Mouse (Mus musculus): Measurements from ENCODE around the gene Aicda. TPM values are rescaled to one million over a fixed set of nuclear protein-coding genes. Genes with fewer than 3 reads are reported as not detected.

Aicda gene
- polyA plus RNA-seq, 1 experiment, result not detected

DNA sequence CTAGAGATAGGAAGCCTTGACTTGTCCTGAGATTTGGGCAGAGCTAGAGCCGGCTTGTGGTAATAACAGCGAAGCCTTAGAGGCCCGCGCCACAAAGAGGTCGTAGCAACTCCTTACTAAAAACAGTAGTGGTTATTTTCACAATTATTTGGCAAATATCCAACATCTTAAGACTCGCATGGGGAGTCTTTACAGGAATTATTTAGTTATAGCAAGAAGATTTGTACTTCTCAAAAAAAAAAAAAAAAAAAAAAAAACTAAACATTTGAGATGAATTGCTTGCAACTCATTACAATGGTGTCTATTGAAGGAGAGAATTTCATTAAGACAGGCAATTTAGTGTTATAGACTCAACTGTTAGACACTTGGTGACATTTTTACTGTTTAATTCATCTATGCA lies 501 bp downstream of the Aicda start:
- TF ChIP-seq CTCF (IDR thresholded peaks at IDR 0.05; ENCODE audit: control insufficient read depth, insufficient read depth, insufficient replicate concordance, low read depth, low read length), result no peak
- no peak for TF ChIP-seq POLR2A (IDR thresholded peaks at IDR 0.05; ENCODE audit: control insufficient read depth, low read depth, low read length)
- Histone ChIP-seq H3K27me3 (ENCODE audit: control insufficient read depth, insufficient read depth, low read length) (no peaks in the 10 kb centered on the region), H3K27ac (ENCODE audit: control insufficient read depth, insufficient read depth, low read depth, low read length) (no peak overlapping the region)

GRCm38 (mm10) chr6:122555266-122555665 lies 1.7 kb downstream of the Aicda start:
- Histone ChIP-seq H3K27ac (ENCODE audit: control insufficient read depth, insufficient read depth, low read depth, low read length) (no peak overlapping the region), H3K4me3 (ENCODE audit: control insufficient read depth, low read depth, low read length) (no peak overlapping the region), H3K27me3 (ENCODE audit: control insufficient read depth, insufficient read depth, low read length) (no peaks in the 10 kb centered on the region), H3K36me3 (ENCODE audit: control insufficient read depth, insufficient read depth, low read length) (no peaks in the 10 kb centered on the region), H3K4me1 (ENCODE audit: control insufficient read depth, insufficient read depth, low read length) (peaks cover under 1% of the 10 kb centered on the region)
- no peak for TF ChIP-seq POLR2A (IDR thresholded peaks at IDR 0.05; ENCODE audit: control insufficient read depth, low read depth, low read length)
- no peak for TF ChIP-seq CTCF (IDR thresholded peaks at IDR 0.05; ENCODE audit: control insufficient read depth, insufficient read depth, insufficient replicate concordance, low read depth, low read length)

More for the DNA sequence above, 501 bp downstream of the Aicda start:
- no peaks in the 10 kb centered on the region; the same call in 1 of the 2 replicates for H3K4me1 ChIP-seq (ENCODE audit: control insufficient read depth, insufficient read depth, low read length)
- no peaks in the 10 kb centered on the region for H3K36me3 ChIP-seq (ENCODE audit: control insufficient read depth, insufficient read depth, low read length)
- no peak overlapping the region for H3K4me3 ChIP-seq (ENCODE audit: control insufficient read depth, low read depth, low read length)

DNA sequence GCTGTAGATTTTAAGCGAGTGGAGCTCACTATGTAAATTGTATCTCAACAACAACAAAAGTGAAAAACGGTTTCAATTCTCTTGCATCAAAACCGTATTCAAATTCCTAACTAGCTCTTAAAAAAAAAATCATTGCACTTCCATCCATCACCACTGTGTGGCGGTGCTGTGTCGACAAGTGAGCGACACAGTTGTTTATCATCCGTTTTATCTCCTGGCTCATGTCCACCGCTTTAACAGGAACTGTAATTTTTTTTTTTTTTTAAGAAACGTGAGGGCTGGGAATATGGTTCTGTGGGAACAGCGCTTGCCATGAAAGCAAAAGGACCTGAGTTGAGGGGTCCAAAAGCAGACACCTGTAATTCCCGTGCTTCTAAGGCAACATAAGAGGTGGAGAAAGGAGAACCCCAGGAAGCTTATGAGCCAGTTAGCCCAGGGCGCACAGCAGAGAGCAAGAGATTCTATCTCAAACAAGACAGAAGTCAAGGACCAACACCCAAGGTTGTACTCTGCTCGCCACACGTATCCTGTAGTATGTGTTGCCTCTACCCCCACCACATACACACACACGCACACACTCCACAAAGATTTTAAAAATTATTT lies 3.5 kb downstream of the Aicda start:
- H3K27ac ChIP-seq (ENCODE audit: control insufficient read depth, insufficient read depth, low read depth, low read length), result no peak overlapping the region
- no peaks in the 10 kb centered on the region for H3K36me3 ChIP-seq (ENCODE audit: control insufficient read depth, insufficient read depth, low read length)
- H3K27me3 ChIP-seq (ENCODE audit: control insufficient read depth, insufficient read depth, low read length), result no peaks in the 10 kb centered on the region
- H3K4me3 ChIP-seq (ENCODE audit: control insufficient read depth, low read depth, low read length), result no peak overlapping the region
- H3K4me1 ChIP-seq (ENCODE audit: control insufficient read depth, insufficient read depth, low read length), result peaks cover 7% of the 10 kb centered on the region
- TF ChIP-seq POLR2A (IDR thresholded peaks at IDR 0.05; ENCODE audit: control insufficient read depth, low read depth, low read length) (no peak), CTCF (IDR thresholded peaks at IDR 0.05; ENCODE audit: control insufficient read depth, insufficient read depth, insufficient replicate concordance, low read depth, low read length) (peak; percentile 35; the same call in 1 of the 2 replicates)

DNA sequence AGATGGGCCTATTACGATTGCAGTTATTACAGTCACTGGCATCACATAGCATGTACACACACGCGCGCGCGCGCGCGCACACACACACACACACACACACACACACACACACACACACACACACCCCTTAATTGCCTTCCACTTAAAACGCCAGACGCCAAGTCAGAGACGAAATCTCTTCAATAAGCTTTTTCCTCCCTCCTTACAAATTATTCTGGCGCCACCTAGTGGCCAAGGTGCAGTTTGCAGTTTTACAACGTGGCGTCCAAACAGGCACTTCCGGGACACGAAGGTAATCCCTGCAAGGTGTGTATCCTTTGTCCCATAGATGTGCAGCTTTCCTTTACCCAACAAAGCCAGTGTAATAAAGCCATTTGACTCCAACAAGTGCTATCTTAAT lies 6.8 kb downstream of the Aicda start:
- no peak for TF ChIP-seq POLR2A (IDR thresholded peaks at IDR 0.05; ENCODE audit: control insufficient read depth, low read depth, low read length)
- TF ChIP-seq CTCF (IDR thresholded peaks at IDR 0.05; ENCODE audit: control insufficient read depth, insufficient read depth, insufficient replicate concordance, low read depth, low read length), result peak; percentile 83
- no peak overlapping the region for H3K4me3 ChIP-seq (ENCODE audit: control insufficient read depth, low read depth, low read length)
- peaks cover 7% of the 10 kb centered on the region for H3K4me1 ChIP-seq (ENCODE audit: control insufficient read depth, insufficient read depth, low read length)

DNA sequence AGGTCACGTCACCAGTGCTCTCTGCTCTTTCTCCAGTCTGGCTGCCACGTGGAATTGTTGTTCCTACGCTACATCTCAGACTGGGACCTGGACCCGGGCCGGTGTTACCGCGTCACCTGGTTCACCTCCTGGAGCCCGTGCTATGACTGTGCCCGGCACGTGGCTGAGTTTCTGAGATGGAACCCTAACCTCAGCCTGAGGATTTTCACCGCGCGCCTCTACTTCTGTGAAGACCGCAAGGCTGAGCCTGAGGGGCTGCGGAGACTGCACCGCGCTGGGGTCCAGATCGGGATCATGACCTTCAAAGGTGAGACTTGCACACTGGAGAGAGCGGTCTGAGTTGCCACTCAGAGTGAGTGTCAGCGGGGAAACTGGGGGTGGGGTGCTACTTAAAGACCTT lies 7.4 kb downstream of the Aicda start:
- H3K27ac ChIP-seq (ENCODE audit: control insufficient read depth, insufficient read depth, low read depth, low read length), result no peak overlapping the region
- peak overlapping the region; percentile 21; the same call in 1 of the 2 replicates for H3K4me3 ChIP-seq (ENCODE audit: control insufficient read depth, low read depth, low read length)
- no peaks in the 10 kb centered on the region for H3K36me3 ChIP-seq (ENCODE audit: control insufficient read depth, insufficient read depth, low read length)
- no peaks in the 10 kb centered on the region for H3K27me3 ChIP-seq (ENCODE audit: control insufficient read depth, insufficient read depth, low read length)
- TF ChIP-seq POLR2A (IDR thresholded peaks at IDR 0.05; ENCODE audit: control insufficient read depth, low read depth, low read length), result no peak
- TF ChIP-seq CTCF (IDR thresholded peaks at IDR 0.05; ENCODE audit: control insufficient read depth, insufficient read depth, insufficient replicate concordance, low read depth, low read length), result no peak
- peaks cover 7% of the 10 kb centered on the region for H3K4me1 ChIP-seq (ENCODE audit: control insufficient read depth, insufficient read depth, low read length)

More for the DNA sequence above, 6.8 kb downstream of the Aicda start:
- Histone ChIP-seq H3K27me3 (ENCODE audit: control insufficient read depth, insufficient read depth, low read length) (no peaks in the 10 kb centered on the region), H3K36me3 (ENCODE audit: control insufficient read depth, insufficient read depth, low read length) (no peaks in the 10 kb centered on the region), H3K27ac (ENCODE audit: control insufficient read depth, insufficient read depth, low read depth, low read length) (no peak overlapping the region)

DNA sequence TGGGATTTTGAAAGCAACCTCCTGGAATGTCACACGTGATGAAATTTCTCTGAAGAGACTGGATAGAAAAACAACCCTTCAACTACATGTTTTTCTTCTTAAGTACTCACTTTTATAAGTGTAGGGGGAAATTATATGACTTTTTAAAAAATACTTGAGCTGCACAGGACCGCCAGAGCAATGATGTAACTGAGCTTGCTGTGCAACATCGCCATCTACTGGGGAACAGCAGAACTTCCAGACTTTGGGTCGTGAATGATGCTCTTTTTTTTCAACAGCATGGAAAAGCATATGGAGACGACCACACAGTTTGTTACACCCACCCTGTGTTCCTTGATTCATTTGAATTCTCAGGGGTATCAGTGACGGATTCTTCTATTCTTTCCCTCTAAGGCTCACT lies 8.9 kb downstream of the Aicda start:
- no peak overlapping the region for H3K27ac ChIP-seq (ENCODE audit: control insufficient read depth, insufficient read depth, low read depth, low read length)
- TF ChIP-seq CTCF (IDR thresholded peaks at IDR 0.05; ENCODE audit: control insufficient read depth, insufficient read depth, insufficient replicate concordance, low read depth, low read length) (peak; percentile 66; the same call in 1 of the 2 replicates), POLR2A (IDR thresholded peaks at IDR 0.05; ENCODE audit: control insufficient read depth, low read depth, low read length) (no peak)
- peaks cover 7% of the 10 kb centered on the region for H3K4me1 ChIP-seq (ENCODE audit: control insufficient read depth, insufficient read depth, low read length)
- H3K36me3 ChIP-seq (ENCODE audit: control insufficient read depth, insufficient read depth, low read length), result no peaks in the 10 kb centered on the region
- no peak overlapping the region for H3K4me3 ChIP-seq (ENCODE audit: control insufficient read depth, low read depth, low read length)
- no peaks in the 10 kb centered on the region for H3K27me3 ChIP-seq (ENCODE audit: control insufficient read depth, insufficient read depth, low read length)

- no peak overlapping the region for H3K4me3 ChIP-seq (ENCODE audit: control insufficient read depth, low read depth, low read length)
- no peaks in the 10 kb centered on the region for H3K36me3 ChIP-seq (ENCODE audit: control insufficient read depth, insufficient read depth, low read length)
- H3K27me3 ChIP-seq (ENCODE audit: control insufficient read depth, insufficient read depth, low read length), result no peaks in the 10 kb centered on the region
- H3K4me1 ChIP-seq (ENCODE audit: control insufficient read depth, insufficient read depth, low read length), result peaks cover 7% of the 10 kb centered on the region
- TF ChIP-seq POLR2A (IDR thresholded peaks at IDR 0.05; ENCODE audit: control insufficient read depth, low read depth, low read length), result no peak
- no peak for TF ChIP-seq CTCF (IDR thresholded peaks at IDR 0.05; ENCODE audit: control insufficient read depth, insufficient read depth, insufficient replicate concordance, low read depth, low read length)
- H3K27ac ChIP-seq (ENCODE audit: control insufficient read depth, insufficient read depth, low read depth, low read length), result no peak overlapping the region
Measured at GRCm38 (mm10) chr6:122565070-122565784, 11.6 kb downstream of the Aicda start.

All from testis, adult 2 months (tissue).